Mouse (Mus musculus) left cerebral cortex, adult 11 months (tissue): ENCODE results near the gene Rprd1b.

Source experiments
- DNase-seq: peaks from one replicate; pipeline ENCODE4 v3.0.0; 2022; ENCODE audit warnings: low spot score

The Rprd1b gene

GRCm38 (mm10) chr2:158028354-158028863 lies at the start of gene Rprd1b, which contains the start of gene Tti1:
TSS of gene Rprd1b (plus strand) at chr2:158028497.
TSS of gene Tti1 (minus strand) at chr2:158028433.
- DNase-seq, result peak; percentile 87

GRCm38 (mm10) chr2:157979241-157979640 lies 49.1 kb upstream of the Rprd1b start:
- DNase-seq, result no peak

GRCm38 (mm10) chr2:157982727-157983126 lies 45.6 kb upstream of the Rprd1b start:
- no peak for DNase-seq

- no peak for DNase-seq
These were observed 45.0 kb upstream of the Rprd1b start for GRCm38 (mm10) chr2:157983276-157983675.

- no peak for DNase-seq
These were observed 42.7 kb upstream of the Rprd1b start for GRCm38 (mm10) chr2:157985611-157986010.

GRCm38 (mm10) chr2:157986235-157986634 lies 42.1 kb upstream of the Rprd1b start:
- no peak for DNase-seq

GRCm38 (mm10) chr2:157988416-157989190 lies 39.7 kb upstream of the Rprd1b start:
- no peak for DNase-seq

- no peak for DNase-seq
These were observed 38.4 kb upstream of the Rprd1b start for GRCm38 (mm10) chr2:157989946-157990345.

- DNase-seq, result no peak
These were observed 37.3 kb upstream of the Rprd1b start for GRCm38 (mm10) chr2:157991026-157991425.

- DNase-seq, result no peak
These were observed 35.8 kb upstream of the Rprd1b start for GRCm38 (mm10) chr2:157992501-157992900.

GRCm38 (mm10) chr2:157998817-157999216 lies 29.5 kb upstream of the Rprd1b start:
- DNase-seq, result no peak

GRCm38 (mm10) chr2:158004620-158005019 lies 23.7 kb upstream of the Rprd1b start:
- DNase-seq, result no peak

- no peak for DNase-seq
These were observed 22.7 kb upstream of the Rprd1b start for GRCm38 (mm10) chr2:158005641-158006040.

- DNase-seq, result no peak
These were observed 18.9 kb upstream of the Rprd1b start for GRCm38 (mm10) chr2:158009373-158009772.

- DNase-seq, result no peak
These were observed 15.7 kb upstream of the Rprd1b start for GRCm38 (mm10) chr2:158012608-158013007.

GRCm38 (mm10) chr2:158017330-158017729 lies 11.0 kb upstream of the Rprd1b start:
- no peak for DNase-seq

GRCm38 (mm10) chr2:158027855-158028353 lies 393 bp upstream of the Rprd1b start:
- no peak for DNase-seq

- DNase-seq, result no peak
These were observed 1.7 kb downstream of the Rprd1b start for GRCm38 (mm10) chr2:158030007-158030406.

- DNase-seq, result no peak
These were observed 7.5 kb downstream of the Rprd1b start for GRCm38 (mm10) chr2:158035813-158036212.

- DNase-seq, result no peak
These were observed 8.1 kb downstream of the Rprd1b start for GRCm38 (mm10) chr2:158036408-158036807.

- DNase-seq, result no peak
These were observed 8.7 kb downstream of the Rprd1b start for GRCm38 (mm10) chr2:158036953-158037352.

- no peak for DNase-seq
These were observed 9.3 kb downstream of the Rprd1b start for GRCm38 (mm10) chr2:158037571-158037970.

- no peak for DNase-seq
These were observed 11.4 kb downstream of the Rprd1b start for GRCm38 (mm10) chr2:158039662-158040061.

- no peak for DNase-seq
These were observed 12.1 kb downstream of the Rprd1b start for GRCm38 (mm10) chr2:158040396-158040795.
